Mouse (Mus musculus): ENCODE measurements around the gene Shc1. TPM values are rescaled to one million over a fixed set of nuclear protein-coding genes. Genes with fewer than 3 reads are reported as not detected.
A peak's percentile ranks its signal among the peaks of the same experiment; 100 is the strongest.

The Shc1 gene
- polyA plus RNA-seq (2012; rRNA removed), result 33.6 and 63.5 TPM in 2 replicates

DNA sequence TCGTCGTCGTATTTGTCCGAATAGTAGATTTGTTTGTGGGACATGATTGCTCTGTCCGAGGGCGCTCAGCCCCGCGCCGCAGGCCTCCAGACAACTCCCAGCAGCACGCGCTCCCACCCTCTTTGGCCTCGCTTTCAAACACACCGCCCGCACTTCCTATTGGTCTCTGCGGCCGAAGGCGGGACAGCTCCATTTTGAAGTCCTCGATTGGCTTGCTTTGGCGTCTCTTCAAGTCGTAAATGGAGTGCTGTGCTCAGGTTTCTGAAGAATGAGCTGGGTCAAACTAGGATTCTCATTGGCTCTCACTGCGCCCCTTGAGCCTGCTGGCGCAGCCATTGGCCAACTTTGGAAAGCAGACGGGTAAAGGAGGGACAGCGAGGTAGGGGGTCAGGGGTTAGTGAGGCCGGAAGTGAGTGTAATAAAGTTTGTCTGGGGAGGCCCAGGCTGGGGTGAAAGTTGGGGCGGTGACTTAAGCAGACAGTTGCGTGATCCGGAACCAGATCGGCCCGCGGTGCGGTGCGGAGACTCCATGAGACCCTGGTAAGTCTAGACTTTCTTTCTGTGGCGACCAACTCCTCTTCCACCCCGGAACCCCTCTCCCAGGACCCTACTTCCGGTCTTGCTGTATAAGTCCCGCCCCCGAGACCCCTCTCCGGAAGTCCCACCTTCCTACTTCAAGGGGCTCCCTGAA lies at the start of gene Shc1, which contains the start of gene Cks1b:
Gene Shc1, plus strand, starts transcription at position 274 of the 691 bp plus-strand sequence.
Gene Cks1b, minus strand, starts transcription at position 214 of the 691 bp plus-strand sequence.
- 1% methylated on average over 39 of the region's 39 CpGs for WGBS
- Histone ChIP-seq H3K4me3 (ENCODE audit: low read depth, low read length) (peak within 1 kb of the TSS; percentile 72), H3K27me3 (ENCODE audit: control insufficient read depth, insufficient read depth, low read length) (no peaks in the 10 kb centered on the region), H3K4me1 (ENCODE audit: control insufficient read depth, insufficient read depth, insufficient read length, low read length) (peaks cover 4% of the 10 kb centered on the region), H3K36me3 (ENCODE audit: control insufficient read depth, insufficient read depth, low read length) (peaks cover 2% of the 10 kb centered on the region; the same call in 1 of the 2 replicates), H3K27ac (ENCODE audit: insufficient read depth, low read depth, low read length) (peak within 1 kb of the TSS; percentile 92)
- TF ChIP-seq CTCF (IDR thresholded peaks at IDR 0.05; ENCODE audit: extremely low read depth, insufficient read length, insufficient replicate concordance, low read depth, low read length) (no peak), POLR2A (IDR thresholded peaks at IDR 0.05; ENCODE audit: low read depth, low read length) (0 out of 2 replicates have a peak, but pooled peaks have one; percentile 29)

DNA sequence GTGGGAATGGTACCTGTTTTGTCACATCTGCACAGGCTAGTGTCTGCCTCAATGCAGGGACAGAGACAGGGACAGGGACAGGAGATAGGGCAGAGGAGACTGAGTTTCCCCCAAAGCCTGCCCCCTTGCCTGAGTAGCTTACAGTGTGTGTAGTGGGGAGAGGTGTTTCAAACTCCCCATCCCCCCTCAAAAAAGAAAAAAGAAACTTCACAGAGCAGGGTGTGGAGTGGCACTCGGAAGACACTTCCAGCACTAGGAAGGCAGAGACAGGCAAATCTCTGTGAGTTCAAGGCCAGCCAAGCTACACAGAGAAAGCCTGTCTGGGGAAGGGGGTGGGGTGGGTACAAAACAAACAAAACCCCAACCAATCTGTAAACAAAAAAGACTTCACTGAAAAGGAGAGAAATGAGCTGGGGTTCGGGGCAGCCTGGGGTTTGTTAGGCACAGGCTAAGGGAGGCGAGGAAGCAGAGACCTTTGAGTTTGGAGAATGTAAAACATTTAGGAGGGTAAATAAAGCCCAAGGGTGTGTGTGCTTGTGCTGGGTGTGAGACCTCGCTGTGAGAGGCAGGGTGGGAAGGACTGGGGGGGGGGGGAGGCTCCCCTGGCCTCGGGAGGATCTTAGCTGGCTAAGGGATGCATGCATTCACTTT lies 44.5 kb upstream of the Shc1 start:
- no peak for TF ChIP-seq CTCF (IDR thresholded peaks at IDR 0.05; ENCODE audit: extremely low read depth, insufficient read length, insufficient replicate concordance, low read depth, low read length)
- no peak for TF ChIP-seq POLR2A (IDR thresholded peaks at IDR 0.05; ENCODE audit: low read depth, low read length)
- Histone ChIP-seq H3K4me1 (ENCODE audit: control insufficient read depth, insufficient read depth, insufficient read length, low read length) (peaks cover 9% of the 10 kb centered on the region), H3K27ac (ENCODE audit: insufficient read depth, low read depth, low read length) (no peak overlapping the region), H3K36me3 (ENCODE audit: control insufficient read depth, insufficient read depth, low read length) (peaks cover 23% of the 10 kb centered on the region), H3K27me3 (ENCODE audit: control insufficient read depth, insufficient read depth, low read length) (no peaks in the 10 kb centered on the region), H3K4me3 (ENCODE audit: low read depth, low read length) (no peak overlapping the region)
- WGBS, result 28% methylated on average over 5 of the region's 5 CpGs

DNA sequence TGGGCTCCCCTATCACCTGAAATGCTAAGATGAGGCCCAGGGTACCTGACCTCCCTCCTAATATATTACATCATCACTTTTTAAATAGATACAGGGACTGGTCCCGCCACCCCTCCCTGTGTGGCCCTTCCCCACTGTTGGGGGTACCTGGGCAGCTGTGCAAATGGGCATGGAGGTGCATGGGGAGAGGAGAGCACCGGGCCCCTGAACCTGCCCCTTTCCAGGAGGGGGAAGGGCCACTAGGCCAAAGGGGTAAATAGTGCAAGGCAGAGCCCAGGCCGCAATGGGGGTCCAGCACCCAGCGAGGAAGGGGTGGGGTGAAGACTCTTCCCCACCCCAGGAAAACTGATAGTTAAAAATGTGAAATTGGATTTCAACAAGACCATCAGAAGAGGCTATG lies 40.4 kb upstream of the Shc1 start:
- Histone ChIP-seq H3K27ac (ENCODE audit: insufficient read depth, low read depth, low read length) (peak overlapping the region; percentile 48; the same call in 1 of the 2 replicates), H3K4me3 (ENCODE audit: low read depth, low read length) (no peak overlapping the region)
- 80% methylated on average over 4 of the region's 4 CpGs for WGBS

DNA sequence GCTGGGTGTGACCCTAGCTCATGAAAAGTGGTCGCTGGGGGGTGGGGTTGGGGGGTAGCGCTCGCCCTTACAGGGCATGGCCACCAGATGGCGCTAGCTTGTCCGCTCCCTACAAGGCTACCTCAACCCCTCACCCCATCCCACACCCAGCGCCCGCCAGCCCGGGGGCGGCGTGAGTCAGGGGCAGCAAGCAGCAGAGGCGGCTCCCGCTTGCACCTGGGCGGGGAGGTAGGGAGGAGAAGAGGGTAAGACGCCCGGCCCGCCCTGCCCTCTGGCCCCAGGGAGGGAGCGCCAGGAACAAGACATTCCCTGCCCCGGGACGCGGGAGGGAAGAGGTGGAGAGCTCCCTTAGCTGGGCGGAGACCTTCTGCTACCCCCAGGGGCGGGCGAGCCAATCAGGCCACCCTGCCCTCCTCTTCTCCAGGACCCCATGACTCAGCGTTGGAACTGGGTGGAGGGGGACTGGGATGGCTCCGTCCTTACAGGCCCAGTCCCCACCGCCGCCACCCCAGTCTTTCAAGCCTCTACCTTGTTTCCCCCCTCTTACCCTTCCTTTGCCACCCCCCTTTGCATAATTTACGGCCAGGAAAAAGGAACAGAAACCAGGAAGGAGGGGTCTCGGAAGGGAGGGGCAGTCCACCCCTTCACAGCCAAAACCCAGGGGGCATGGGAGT lies 39.7 kb upstream of the Shc1 start:
- Histone ChIP-seq H3K27me3 (ENCODE audit: control insufficient read depth, insufficient read depth, low read length) (no peaks in the 10 kb centered on the region), H3K36me3 (ENCODE audit: control insufficient read depth, insufficient read depth, low read length) (peaks cover 65% of the 10 kb centered on the region), H3K4me1 (ENCODE audit: control insufficient read depth, insufficient read depth, insufficient read length, low read length) (peaks cover 25% of the 10 kb centered on the region), H3K27ac (ENCODE audit: insufficient read depth, low read depth, low read length) (peak overlapping the region; percentile 67), H3K4me3 (ENCODE audit: low read depth, low read length) (peak overlapping the region; percentile 57)
- 7% methylated on average over 28 of the region's 29 CpGs for WGBS
- peak; percentile 90 for TF ChIP-seq CTCF (IDR thresholded peaks at IDR 0.05; ENCODE audit: extremely low read depth, insufficient read length, insufficient replicate concordance, low read depth, low read length)
- TF ChIP-seq POLR2A (IDR thresholded peaks at IDR 0.05; ENCODE audit: low read depth, low read length), result no peak

More for the DNA sequence above, 40.4 kb upstream of the Shc1 start:
- peaks cover 22% of the 10 kb centered on the region for H3K4me1 ChIP-seq (ENCODE audit: control insufficient read depth, insufficient read depth, insufficient read length, low read length)
- TF ChIP-seq POLR2A (IDR thresholded peaks at IDR 0.05; ENCODE audit: low read depth, low read length) (no peak), CTCF (IDR thresholded peaks at IDR 0.05; ENCODE audit: extremely low read depth, insufficient read length, insufficient replicate concordance, low read depth, low read length) (no peak)
- no peaks in the 10 kb centered on the region for H3K27me3 ChIP-seq (ENCODE audit: control insufficient read depth, insufficient read depth, low read length)
- H3K36me3 ChIP-seq (ENCODE audit: control insufficient read depth, insufficient read depth, low read length), result peaks cover 59% of the 10 kb centered on the region

DNA sequence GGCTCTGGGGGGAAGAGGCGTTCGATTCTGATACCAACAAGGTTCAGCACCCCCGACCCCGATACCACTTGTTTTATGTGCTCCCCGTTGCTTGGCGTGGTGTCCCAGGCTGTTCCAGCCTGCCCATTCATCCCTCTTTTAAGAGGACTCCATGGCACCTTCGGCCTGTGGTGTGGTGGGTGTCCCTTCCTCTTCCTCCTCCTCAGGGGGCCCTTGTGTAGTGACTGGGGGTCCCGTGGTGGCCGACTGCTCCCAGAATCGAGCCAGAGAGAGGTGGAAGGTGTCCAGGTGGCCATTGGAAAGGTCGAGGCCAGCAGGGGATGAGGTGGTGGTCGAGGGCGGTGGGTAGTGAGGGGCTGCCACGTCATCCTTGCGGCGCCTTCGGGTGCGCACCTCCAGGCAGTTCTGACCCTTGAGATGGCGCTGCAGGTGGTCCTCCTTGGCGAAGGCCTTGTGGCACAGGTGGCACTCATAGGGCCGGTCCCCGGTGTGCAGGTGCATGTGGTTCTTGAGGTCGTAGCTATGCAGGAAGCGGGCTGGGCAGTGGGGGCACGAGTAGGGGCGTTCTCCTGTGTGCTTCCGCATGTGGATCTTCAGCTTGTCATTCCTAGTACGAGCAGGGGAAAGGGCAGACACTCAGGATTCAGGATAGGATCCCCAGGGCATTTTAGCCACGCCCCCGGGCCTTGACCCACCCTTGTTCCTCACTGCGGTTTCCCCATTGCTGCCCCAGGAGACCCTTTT lies 38.7 kb upstream of the Shc1 start:
- H3K27ac ChIP-seq (ENCODE audit: insufficient read depth, low read depth, low read length), result no peak overlapping the region
- no peak overlapping the region for H3K4me3 ChIP-seq (ENCODE audit: low read depth, low read length)
- peaks cover 36% of the 10 kb centered on the region for H3K4me1 ChIP-seq (ENCODE audit: control insufficient read depth, insufficient read depth, insufficient read length, low read length)
- H3K36me3 ChIP-seq (ENCODE audit: control insufficient read depth, insufficient read depth, low read length), result peaks cover 71% of the 10 kb centered on the region
- TF ChIP-seq POLR2A (IDR thresholded peaks at IDR 0.05; ENCODE audit: low read depth, low read length) (no peak), CTCF (IDR thresholded peaks at IDR 0.05; ENCODE audit: extremely low read depth, insufficient read length, insufficient replicate concordance, low read depth, low read length) (no peak)
- no peaks in the 10 kb centered on the region for H3K27me3 ChIP-seq (ENCODE audit: control insufficient read depth, insufficient read depth, low read length)
- 79% methylated on average over 31 of the region's 31 CpGs for WGBS

DNA sequence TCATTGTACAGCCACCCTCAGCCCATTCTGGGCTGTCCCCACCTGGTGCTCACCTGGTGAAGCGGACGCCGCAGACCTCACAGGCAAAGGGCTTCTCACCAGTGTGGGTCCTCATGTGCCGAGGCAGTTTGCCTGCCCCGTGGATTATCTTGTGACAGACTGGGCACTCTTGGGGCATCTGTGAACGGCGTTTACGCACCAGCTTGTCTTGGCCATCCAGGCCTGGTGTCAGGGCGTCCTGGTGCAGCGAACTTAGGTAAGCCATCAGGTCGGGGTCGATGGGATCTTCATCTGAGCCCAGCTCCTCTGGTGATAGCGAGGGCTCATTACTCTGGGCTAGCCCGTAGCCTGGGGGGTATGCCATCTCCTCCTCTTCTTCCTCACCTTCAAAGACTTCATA lies 38.0 kb upstream of the Shc1 start:
- WGBS, result 90% methylated on average over 14 of the region's 14 CpGs
- TF ChIP-seq POLR2A (IDR thresholded peaks at IDR 0.05; ENCODE audit: low read depth, low read length) (no peak), CTCF (IDR thresholded peaks at IDR 0.05; ENCODE audit: extremely low read depth, insufficient read length, insufficient replicate concordance, low read depth, low read length) (no peak)
- Histone ChIP-seq H3K36me3 (ENCODE audit: control insufficient read depth, insufficient read depth, low read length) (peaks cover 77% of the 10 kb centered on the region), H3K27ac (ENCODE audit: insufficient read depth, low read depth, low read length) (no peak overlapping the region), H3K4me1 (ENCODE audit: control insufficient read depth, insufficient read depth, insufficient read length, low read length) (peaks cover 42% of the 10 kb centered on the region), H3K27me3 (ENCODE audit: control insufficient read depth, insufficient read depth, low read length) (no peaks in the 10 kb centered on the region), H3K4me3 (ENCODE audit: low read depth, low read length) (no peak overlapping the region)

Data from small intestine, adult 2 months (tissue).